Mouse (Mus musculus): ENCODE measurements at regions not wholly inside any gene's neighbourhood (a gene's known extent, or its start where the extent isn't known, plus 50 kb on each side); places are given as distances from the start of the nearest gene placed in this dataset.

- Histone ChIP-seq H3K9me3 (ENCODE audit: control insufficient read depth, low read length) (no peaks in the 10 kb centered on the region), H3K9ac (replicated peaks; ENCODE audit: low read length) (no peak overlapping the region), H3K4me1 (ENCODE audit: control insufficient read depth, insufficient read depth, low read length) (no peaks in the 10 kb centered on the region), H3K4me3 (replicated peaks; ENCODE audit: low read depth, low read length) (no peak overlapping the region), H3K27me3 (ENCODE audit: control insufficient read depth, insufficient read depth, low read length) (no peaks in the 10 kb centered on the region), H3K36me3 (ENCODE audit: control insufficient read depth, insufficient read depth, low read length) (no peaks in the 10 kb centered on the region), H3K4me2 (ENCODE audit: low read length) (no peak overlapping the region), H3K27ac (replicated peaks; ENCODE audit: low read depth, low read length) (no peak overlapping the region)
- DNase-seq (no peak), ATAC-seq (ENCODE audit: low FRiP score, low TSS enrichment) (no peak)
- 94% methylated on average over 6 of the region's 6 CpGs for WGBS
Observed at GRCm38 (mm10) chr14:98505321-98505720, 335.8 kb upstream of the Dach1 start.

- Histone ChIP-seq H3K4me2 (ENCODE audit: low read length) (no peak overlapping the region), H3K36me3 (ENCODE audit: control insufficient read depth, insufficient read depth, low read length) (no peaks in the 10 kb centered on the region), H3K9me3 (ENCODE audit: control insufficient read depth, low read length) (no peaks in the 10 kb centered on the region), H3K9ac (replicated peaks; ENCODE audit: low read length) (no peak overlapping the region), H3K27me3 (ENCODE audit: control insufficient read depth, insufficient read depth, low read length) (no peaks in the 10 kb centered on the region), H3K4me1 (ENCODE audit: control insufficient read depth, insufficient read depth, low read length) (no peaks in the 10 kb centered on the region), H3K4me3 (replicated peaks; ENCODE audit: low read depth, low read length) (no peak overlapping the region), H3K27ac (replicated peaks; ENCODE audit: low read depth, low read length) (no peak overlapping the region)
- no peak for ATAC-seq (ENCODE audit: low FRiP score, low TSS enrichment)
- 90% methylated on average over 8 of the region's 8 CpGs for WGBS
- no peak for DNase-seq
Observed at GRCm38 (mm10) chr14:98477416-98477815, 307.9 kb upstream of the Dach1 start.

GRCm38 (mm10) chr14:98471803-98472509 lies 302.4 kb upstream of the Dach1 start:
- Histone ChIP-seq H3K4me1 (ENCODE audit: control insufficient read depth, insufficient read depth, low read length) (no peaks in the 10 kb centered on the region; the same call in 1 of the 2 replicates), H3K27me3 (ENCODE audit: control insufficient read depth, insufficient read depth, low read length) (no peaks in the 10 kb centered on the region), H3K9me3 (ENCODE audit: control insufficient read depth, low read length) (no peaks in the 10 kb centered on the region), H3K9ac (replicated peaks; ENCODE audit: low read length) (no peak overlapping the region), H3K4me2 (ENCODE audit: low read length) (no peak overlapping the region), H3K4me3 (replicated peaks; ENCODE audit: low read depth, low read length) (no peak overlapping the region), H3K27ac (replicated peaks; ENCODE audit: low read depth, low read length) (no peak overlapping the region), H3K36me3 (ENCODE audit: control insufficient read depth, insufficient read depth, low read length) (no peaks in the 10 kb centered on the region)
- peak; percentile 64 for DNase-seq
- 54% methylated on average over 5 of the region's 5 CpGs for WGBS
- no peak for ATAC-seq (ENCODE audit: low FRiP score, low TSS enrichment)

GRCm38 (mm10) chr14:98454461-98454860 lies 284.9 kb upstream of the Dach1 start:
- ATAC-seq (ENCODE audit: low FRiP score, low TSS enrichment) (no peak), DNase-seq (no peak)
- WGBS: 85% methylated on average over 1 of the region's 1 CpGs
- H3K9me3 ChIP-seq (ENCODE audit: control insufficient read depth, low read length): no peaks in the 10 kb centered on the region
- H3K27me3 ChIP-seq (ENCODE audit: control insufficient read depth, insufficient read depth, low read length): no peaks in the 10 kb centered on the region
- H3K4me1 ChIP-seq (ENCODE audit: control insufficient read depth, insufficient read depth, low read length): no peaks in the 10 kb centered on the region
- no peak overlapping the region for H3K9ac ChIP-seq (replicated peaks; ENCODE audit: low read length)
- no peaks in the 10 kb centered on the region for H3K36me3 ChIP-seq (ENCODE audit: control insufficient read depth, insufficient read depth, low read length)
- no peak overlapping the region for H3K27ac ChIP-seq (replicated peaks; ENCODE audit: low read depth, low read length)
- H3K4me2 ChIP-seq (ENCODE audit: low read length): no peak overlapping the region
- H3K4me3 ChIP-seq (replicated peaks; ENCODE audit: low read depth, low read length): no peak overlapping the region

- H3K9me3 ChIP-seq (ENCODE audit: control insufficient read depth, low read length): no peaks in the 10 kb centered on the region
- 86% methylated on average over 6 of the region's 6 CpGs for WGBS
- H3K36me3 ChIP-seq (ENCODE audit: control insufficient read depth, insufficient read depth, low read length): no peaks in the 10 kb centered on the region
- no peak overlapping the region for H3K27ac ChIP-seq (replicated peaks; ENCODE audit: low read depth, low read length)
- H3K4me2 ChIP-seq (ENCODE audit: low read length): no peak overlapping the region
- no peaks in the 10 kb centered on the region for H3K4me1 ChIP-seq (ENCODE audit: control insufficient read depth, insufficient read depth, low read length)
- ATAC-seq (ENCODE audit: low FRiP score, low TSS enrichment) (no peak), DNase-seq (no peak)
- no peaks in the 10 kb centered on the region for H3K27me3 ChIP-seq (ENCODE audit: control insufficient read depth, insufficient read depth, low read length)
- no peak overlapping the region for H3K4me3 ChIP-seq (replicated peaks; ENCODE audit: low read depth, low read length)
- H3K9ac ChIP-seq (replicated peaks; ENCODE audit: low read length): no peak overlapping the region
Observed at GRCm38 (mm10) chr14:98452191-98452590, 282.6 kb upstream of the Dach1 start.

GRCm38 (mm10) chr14:98449568-98449967 lies 280.0 kb upstream of the Dach1 start:
- no peaks in the 10 kb centered on the region for H3K27me3 ChIP-seq (ENCODE audit: control insufficient read depth, insufficient read depth, low read length)
- H3K9ac ChIP-seq (replicated peaks; ENCODE audit: low read length): no peak overlapping the region
- no peak overlapping the region for H3K27ac ChIP-seq (replicated peaks; ENCODE audit: low read depth, low read length)
- no peak overlapping the region for H3K4me3 ChIP-seq (replicated peaks; ENCODE audit: low read depth, low read length)
- H3K4me2 ChIP-seq (ENCODE audit: low read length): no peak overlapping the region
- no peaks in the 10 kb centered on the region for H3K9me3 ChIP-seq (ENCODE audit: control insufficient read depth, low read length)
- ATAC-seq (ENCODE audit: low FRiP score, low TSS enrichment) (no peak), DNase-seq (no peak)
- H3K4me1 ChIP-seq (ENCODE audit: control insufficient read depth, insufficient read depth, low read length): no peaks in the 10 kb centered on the region
- WGBS: 74% methylated on average over 5 of the region's 5 CpGs
- H3K36me3 ChIP-seq (ENCODE audit: control insufficient read depth, insufficient read depth, low read length): no peaks in the 10 kb centered on the region

GRCm38 (mm10) chr14:98442411-98442810 lies 272.8 kb upstream of the Dach1 start:
- H3K9ac ChIP-seq (replicated peaks; ENCODE audit: low read length): no peak overlapping the region
- no peak overlapping the region for H3K27ac ChIP-seq (replicated peaks; ENCODE audit: low read depth, low read length)
- no peak overlapping the region for H3K4me3 ChIP-seq (replicated peaks; ENCODE audit: low read depth, low read length)
- no peaks in the 10 kb centered on the region for H3K4me1 ChIP-seq (ENCODE audit: control insufficient read depth, insufficient read depth, low read length)
- 80% methylated on average over 3 of the region's 3 CpGs for WGBS
- no peaks in the 10 kb centered on the region for H3K36me3 ChIP-seq (ENCODE audit: control insufficient read depth, insufficient read depth, low read length)
- DNase-seq: no peak
- no peak for ATAC-seq (ENCODE audit: low FRiP score, low TSS enrichment)
- H3K9me3 ChIP-seq (ENCODE audit: control insufficient read depth, low read length): no peaks in the 10 kb centered on the region
- H3K4me2 ChIP-seq (ENCODE audit: low read length): no peak overlapping the region
- H3K27me3 ChIP-seq (ENCODE audit: control insufficient read depth, insufficient read depth, low read length): no peaks in the 10 kb centered on the region

GRCm38 (mm10) chr14:98441954-98442353 lies 272.4 kb upstream of the Dach1 start:
- Histone ChIP-seq H3K9me3 (ENCODE audit: control insufficient read depth, low read length) (no peaks in the 10 kb centered on the region), H3K9ac (replicated peaks; ENCODE audit: low read length) (no peak overlapping the region), H3K27me3 (ENCODE audit: control insufficient read depth, insufficient read depth, low read length) (no peaks in the 10 kb centered on the region), H3K27ac (replicated peaks; ENCODE audit: low read depth, low read length) (no peak overlapping the region), H3K4me1 (ENCODE audit: control insufficient read depth, insufficient read depth, low read length) (no peaks in the 10 kb centered on the region), H3K4me3 (replicated peaks; ENCODE audit: low read depth, low read length) (no peak overlapping the region), H3K36me3 (ENCODE audit: control insufficient read depth, insufficient read depth, low read length) (no peaks in the 10 kb centered on the region), H3K4me2 (ENCODE audit: low read length) (no peak overlapping the region)
- ATAC-seq (ENCODE audit: low FRiP score, low TSS enrichment) (peak; percentile 34; the same call in 1 of the 2 replicates), DNase-seq (no peak)
- 69% methylated on average over 2 of the region's 2 CpGs for WGBS

GRCm38 (mm10) chr14:98431959-98432358 lies 262.4 kb upstream of the Dach1 start:
- H3K9ac ChIP-seq (replicated peaks; ENCODE audit: low read length): no peak overlapping the region
- H3K27me3 ChIP-seq (ENCODE audit: control insufficient read depth, insufficient read depth, low read length): no peaks in the 10 kb centered on the region
- H3K36me3 ChIP-seq (ENCODE audit: control insufficient read depth, insufficient read depth, low read length): no peaks in the 10 kb centered on the region
- no peak overlapping the region for H3K4me3 ChIP-seq (replicated peaks; ENCODE audit: low read depth, low read length)
- ATAC-seq (ENCODE audit: low FRiP score, low TSS enrichment): no peak
- WGBS: 48% methylated on average over 11 of the region's 11 CpGs
- no peak overlapping the region for H3K4me2 ChIP-seq (ENCODE audit: low read length)
- no peak overlapping the region for H3K27ac ChIP-seq (replicated peaks; ENCODE audit: low read depth, low read length)
- DNase-seq: peak; percentile 49
- H3K4me1 ChIP-seq (ENCODE audit: control insufficient read depth, insufficient read depth, low read length): no peaks in the 10 kb centered on the region
- H3K9me3 ChIP-seq (ENCODE audit: control insufficient read depth, low read length): no peaks in the 10 kb centered on the region

All from midbrain, embryonic 14.5 days (tissue).